Mouse (Mus musculus) cerebellum, adult 2 months (tissue): Measurements from ENCODE around the gene Fam104a.
A peak's percentile ranks its signal among the peaks of the same experiment; 100 is the strongest.

Source experiments
- CTCF ChIP-seq: fragments of 200-500 bp; IDR thresholded peaks from 2 replicates; pipeline ENCODE4 v1.5.1; 2011; ENCODE audit warnings: low read depth, mild to moderate bottlenecking, control low read depth, low read length, moderate library complexity, borderline replicate concordance; ENCODE audit not compliant: insufficient read depth
- POLR2A ChIP-seq: fragments of 200-500 bp; IDR thresholded peaks from 2 replicates; pipeline ENCODE4 v1.6.1; 2011; ENCODE audit warnings: low read length, control low read depth, borderline replicate concordance; ENCODE audit not compliant: insufficient read depth

GRCm38 (mm10) chr11:113649353-113650210 lies 34.4 kb downstream of the Fam104a start, which contains the start of gene Slc39a11:
- TF ChIP-seq POLR2A (peak; percentile 59), CTCF (no peak)
